Mouse (Mus musculus) CH12.LX (cell line): ENCODE data around the gene Abca1. TPM values are rescaled to one million over a fixed set of nuclear protein-coding genes. Genes with fewer than 3 reads are reported as not detected.

ENCODE experiments used
- DNase-seq: peaks from one replicate; pipeline ENCODE4 v3.0.0-alpha.2; 2013; ENCODE audit errors: extremely low read depth
- H3K27ac ChIP-seq: 2 replicates; pipeline ENCODE4 v1.5.1; 2012; ENCODE audit warnings: low read depth, mild to moderate bottlenecking, control low read depth, moderate library complexity; ENCODE audit not compliant: insufficient read depth
- H3K27me3 ChIP-seq: replicated peaks from 2 replicates; pipeline ENCODE3; 2012; ENCODE audit warnings: inconsistent platforms
- H3K36me3 ChIP-seq, 2 experiments: replicated peaks in 1 of 2; 2 replicates each; pipeline versions ENCODE3 to v1.6.1; 2012; ENCODE audit warnings: inconsistent platforms in 1 of 2, low read length in 1 of 2, mild to moderate bottlenecking in 1 of 2, mixed read lengths in 1 of 2, moderate library complexity in 1 of 2; ENCODE audit not compliant: control insufficient read depth in 1 of 2, insufficient read depth in 1 of 2
- H3K4me1 ChIP-seq, 2 experiments: 2 replicates each; pipeline ENCODE4 v1.6.1; 2012; ENCODE audit warnings: inconsistent platforms in 1 of 2, moderate library complexity in 1 of 2; ENCODE audit not compliant: insufficient read depth in 2 of 2, control insufficient read depth in 1 of 2
- H3K4me2 ChIP-seq: 2 replicates; pipeline ENCODE4 v1.6.1; 2012; ENCODE audit warnings: low read depth, mild to moderate bottlenecking, control low read depth; ENCODE audit not compliant: poor library complexity, insufficient read depth, severe bottlenecking
- H3K4me3 ChIP-seq, 3 experiments: fragments of 150-350 bp in 1 of 3; sonication (generic) in 1 of 3; replicated peaks in 1 of 3; 2 replicates each; pipeline versions ENCODE3 to v1.5.1; 2011 to 2012; ENCODE audit warnings: low read depth in 2 of 3, low read length in 2 of 3, mild to moderate bottlenecking in 2 of 3, moderate library complexity in 2 of 3, control low read depth in 1 of 3, improper control_type of control experiment in 1 of 3, inconsistent platforms in 1 of 3, mixed read lengths in 1 of 3; ENCODE audit not compliant: poor library complexity in 1 of 3
- H3K79me2 ChIP-seq: replicated peaks from 2 replicates; pipeline ENCODE4 v1.6.1; 2012; ENCODE audit warnings: mild to moderate bottlenecking, moderate library complexity; ENCODE audit not compliant: control insufficient read depth, poor library complexity, insufficient read depth, severe bottlenecking; ENCODE audit errors: extremely low read depth
- H3K9ac ChIP-seq: 2 replicates; pipeline ENCODE4 v1.6.1; 2012; ENCODE audit warnings: low read depth, mild to moderate bottlenecking, control low read depth, moderate library complexity; ENCODE audit not compliant: insufficient read depth
- H3K9me3 ChIP-seq: replicated peaks from 2 replicates; pipeline ENCODE3; 2012; ENCODE audit warnings: low read length, inconsistent platforms, mixed read lengths
- BHLHE40 ChIP-seq: IDR thresholded peaks from 2 replicates; pipeline ENCODE4 v1.6.1; 2011; ENCODE audit warnings: mild to moderate bottlenecking, low read depth, low read length, improper control_type of control experiment
- CHD1 ChIP-seq: IDR thresholded peaks from 2 replicates; pipeline ENCODE4 v1.6.1; 2012; ENCODE audit warnings: low read depth, low read length, improper control_type of control experiment, inconsistent platforms
- CHD2 ChIP-seq: IDR thresholded peaks from 2 replicates; pipeline ENCODE4 v1.6.1; 2011; ENCODE audit warnings: low read length, improper control_type of control experiment
- CTCF ChIP-seq, 2 experiments: IDR thresholded peaks in 1 of 2; conservative IDR thresholded peaks in 1 of 2; 2 replicates each; pipeline ENCODE4 v1.5.1; 2011 to 2012; ENCODE audit warnings: low read depth in 2 of 2, low read length in 2 of 2, improper control_type of control experiment in 1 of 2, inconsistent platforms in 1 of 2, mild to moderate bottlenecking in 1 of 2, moderate library complexity in 1 of 2
- E2F4 ChIP-seq: IDR thresholded peaks from 2 replicates; pipeline ENCODE4 v1.6.1; 2011; ENCODE audit warnings: low read depth, low read length, improper control_type of control experiment; ENCODE audit not compliant: insufficient replicate concordance
- ELF1 ChIP-seq: IDR thresholded peaks from 2 replicates; pipeline ENCODE4 v1.6.1; 2014; ENCODE audit warnings: low read depth, mild to moderate bottlenecking, inconsistent platforms, low read length, improper control_type of control experiment
- EP300 ChIP-seq: IDR thresholded peaks from 2 replicates; pipeline ENCODE4 v1.6.1; 2011; ENCODE audit warnings: low read length, improper control_type of control experiment
- HCFC1 ChIP-seq: IDR thresholded peaks from 2 replicates; pipeline ENCODE4 v1.6.1; 2012; ENCODE audit warnings: low read depth, mild to moderate bottlenecking, inconsistent platforms, low read length, improper control_type of control experiment
- JUN ChIP-seq: IDR thresholded peaks from 2 replicates; pipeline ENCODE4 v1.6.1; 2011; ENCODE audit warnings: low read depth, mild to moderate bottlenecking, low read length, improper control_type of control experiment, moderate library complexity; ENCODE audit not compliant: insufficient read depth
- MAFK ChIP-seq: IDR thresholded peaks from 2 replicates; pipeline ENCODE4 v1.6.1; 2011; ENCODE audit warnings: low read length, improper control_type of control experiment; ENCODE audit not compliant: insufficient replicate concordance
- MEF2A ChIP-seq: IDR thresholded peaks from 2 replicates; pipeline ENCODE4 v1.6.1; 2014; ENCODE audit warnings: low read depth, mild to moderate bottlenecking, inconsistent platforms, low read length, improper control_type of control experiment, borderline replicate concordance
- MXI1 ChIP-seq: IDR thresholded peaks from 2 replicates; pipeline ENCODE4 v1.6.1; 2011; ENCODE audit warnings: mild to moderate bottlenecking, low read depth, low read length, improper control_type of control experiment
- NELFE ChIP-seq: IDR thresholded peaks from 2 replicates; pipeline ENCODE4 v1.6.1; 2011; ENCODE audit warnings: low read depth, low read length, improper control_type of control experiment
- NRF1 ChIP-seq: IDR thresholded peaks from 2 replicates; pipeline ENCODE4 v1.6.1; 2014; ENCODE audit warnings: low read depth, mild to moderate bottlenecking, inconsistent platforms, low read length, improper control_type of control experiment, moderate library complexity
- PAX5 ChIP-seq: IDR thresholded peaks from 2 replicates; pipeline ENCODE4 v1.6.1; 2012; ENCODE audit warnings: low read length, inconsistent platforms, mixed read lengths
- POLR2A ChIP-seq: IDR thresholded peaks from 2 replicates; pipeline ENCODE4 v1.6.1; 2011; ENCODE audit warnings: low read depth, mild to moderate bottlenecking, improper control_type of control experiment, low read length
- RAD21 ChIP-seq: IDR thresholded peaks from 2 replicates; pipeline ENCODE4 v1.6.1; 2011; ENCODE audit warnings: low read depth, mild to moderate bottlenecking, low read length, improper control_type of control experiment, moderate library complexity
- RCOR1 ChIP-seq: conservative IDR thresholded peaks from 2 replicates; pipeline ENCODE4 v1.6.1; 2012; ENCODE audit warnings: low read depth, mild to moderate bottlenecking, inconsistent platforms, low read length, improper control_type of control experiment
- TBP ChIP-seq: conservative IDR thresholded peaks from 2 replicates; pipeline ENCODE4 v1.6.1; 2011; ENCODE audit warnings: low read depth, low read length, improper control_type of control experiment
- TCF12 ChIP-seq: IDR thresholded peaks from 2 replicates; pipeline ENCODE4 v1.6.1; 2014; ENCODE audit warnings: low read depth, mild to moderate bottlenecking, inconsistent platforms, low read length, improper control_type of control experiment
- UBTF ChIP-seq: IDR thresholded peaks from 2 replicates; pipeline ENCODE4 v1.6.1; 2012; ENCODE audit warnings: low read depth, mild to moderate bottlenecking, inconsistent platforms, low read length, improper control_type of control experiment, moderate library complexity
- USF1 ChIP-seq: IDR thresholded peaks from 2 replicates; pipeline ENCODE4 v1.6.1; 2014; ENCODE audit warnings: low read depth, mild to moderate bottlenecking, inconsistent platforms, low read length, improper control_type of control experiment
- USF2 ChIP-seq: conservative IDR thresholded peaks from 2 replicates; pipeline ENCODE4 v1.6.1; 2011; ENCODE audit warnings: low read depth, low read length, improper control_type of control experiment
- ZKSCAN1 ChIP-seq: IDR thresholded peaks from 2 replicates; pipeline ENCODE4 v1.6.1; 2012; ENCODE audit warnings: low read depth, inconsistent platforms, low read length, improper control_type of control experiment, borderline replicate concordance
- ZNF384 ChIP-seq: IDR thresholded peaks from 2 replicates; pipeline ENCODE4 v1.6.1; 2012; ENCODE audit warnings: low read depth, low read length, improper control_type of control experiment, inconsistent platforms
- dilution Hi-C: fragments of 300-500 bp; cut with MboI; formaldehyde crosslinking; loops from 2 replicates; pipeline ENCODE4 v1.14.3; 2020; ENCODE audit warnings: low sequenced_read_pairs; ENCODE audit not compliant: extremely low pct_unique_long_range_greater_than_20kb, extremely low pct_ligation_motif_present
- in situ Hi-C: fragments of 300-500 bp; cut with MboI; formaldehyde crosslinking; loops from 3 replicates; pipeline ENCODE4 v1.14.3; 2019; ENCODE audit warnings: low sequenced_read_pairs, low pct_ligation_motif_present, low pct_unique_long_range_greater_than_20kb, mixed read lengths
- polyA plus RNA-seq: library from polyadenylated mRNA; unstranded; fragments of >175 nt; gene quantifications from 2 replicates; pipeline ENCODE4 v1.2.1, GENCODE M21; 2012; ENCODE audit warnings: low read depth; ENCODE audit not compliant: insufficient read length
- total RNA-seq, 2 experiments: library from RNA; depleted of rRNA; stranded (reverse); fragments of 300-350 nt in 1 of 2; fragments of >200 nt in 1 of 2; gene quantifications; 2 replicates each; pipeline ENCODE4 v1.2.3; 2012 to 2014

Gene Abca1
- total and polyA plus RNA-seq, 3 experiments, result 0.13 to 0.46 (median 0.35) TPM

- Histone ChIP-seq H3K9me3 (no peaks in the 10 kb centered on the region), H3K79me2 (no peaks in the 10 kb centered on the region), H3K4me1 (no peaks in the 10 kb centered on the region), H3K27ac (no peak overlapping the region), H3K27me3 (no peaks in the 10 kb centered on the region), H3K4me3 (no peak overlapping the region), H3K36me3 (no peaks in the 10 kb centered on the region), H3K4me2 (no peak overlapping the region), H3K9ac (no peak overlapping the region)
- no peak for DNase-seq
- dilution Hi-C loops, result no loop called here
- in situ Hi-C loops, result no loop called here
- TF ChIP-seq NRF1, result no peak
- TF ChIP-seq CTCF (conservative IDR thresholded peaks at IDR 0.05 in 1 of 2, IDR thresholded peaks at IDR 0.05 in 1 of 2; ENCODE audit: low read depth in 2 of 2, low read length in 2 of 2), result no peak
- TF ChIP-seq MXI1, result no peak
- TF ChIP-seq ZKSCAN1, result no peak
- no peak for TF ChIP-seq ZNF384
- no peak for TF ChIP-seq RAD21
- TF ChIP-seq CHD1, result no peak
- TF ChIP-seq HCFC1, result no peak
- TF ChIP-seq EP300, result no peak
- no peak for TF ChIP-seq BHLHE40
- no peak for TF ChIP-seq RCOR1
- no peak for TF ChIP-seq MEF2A
- no peak for TF ChIP-seq UBTF
- TF ChIP-seq TCF12, result no peak
- TF ChIP-seq TBP, result no peak
- TF ChIP-seq USF1, result no peak
- no peak for TF ChIP-seq USF2
- no peak for TF ChIP-seq NELFE
- no peak for TF ChIP-seq CHD2
Observed at GRCm38 (mm10) chr4:53094850-53095249, 64.8 kb downstream of the Abca1 start.

GRCm38 (mm10) chr4:53094331-53094730, 65.4 kb downstream of the Abca1 start:
- no peaks in the 10 kb centered on the region for H3K36me3 ChIP-seq
- no peak for DNase-seq
- dilution Hi-C loops (no loop called here), in situ Hi-C loops (no loop called here)
- H3K9me3 ChIP-seq, result no peaks in the 10 kb centered on the region
- no peaks in the 10 kb centered on the region for H3K4me1 ChIP-seq
- no peak overlapping the region for H3K9ac ChIP-seq
- no peaks in the 10 kb centered on the region for H3K79me2 ChIP-seq
- TF ChIP-seq UBTF, result no peak
- TF ChIP-seq MAFK, result no peak
- no peak for TF ChIP-seq CHD1
- no peak for TF ChIP-seq POLR2A
- TF ChIP-seq MEF2A, result no peak
- TF ChIP-seq TCF12, result no peak
- TF ChIP-seq RCOR1, result no peak
- no peak for TF ChIP-seq ZNF384
- no peak for TF ChIP-seq USF1
- TF ChIP-seq NRF1, result no peak
- no peak for TF ChIP-seq CTCF (conservative IDR thresholded peaks at IDR 0.05 in 1 of 2, IDR thresholded peaks at IDR 0.05 in 1 of 2; ENCODE audit: low read depth in 2 of 2, low read length in 2 of 2)
- no peak for TF ChIP-seq E2F4
- no peak for TF ChIP-seq PAX5
- TF ChIP-seq JUN, result no peak
- TF ChIP-seq ELF1, result no peak
- no peak for TF ChIP-seq CHD2
- no peak overlapping the region for H3K4me2 ChIP-seq
- no peak overlapping the region for H3K4me3 ChIP-seq
- no peaks in the 10 kb centered on the region for H3K27me3 ChIP-seq
- H3K27ac ChIP-seq, result no peak overlapping the region
